Mouse (Mus musculus) forebrain, embryonic 10.5 days (tissue): ENCODE measurements around the gene Smc4. TPM values are rescaled to one million over a fixed set of nuclear protein-coding genes. Genes with fewer than 3 reads are reported as not detected.

Experiments used
- DNase-seq: peaks from one replicate; pipeline ENCODE4 v3.0.0-alpha.2; 2017; ENCODE audit warnings: low spot score; ENCODE audit errors: extremely low spot score
- H3K27ac ChIP-seq: fragments of 300-500 bp; sonication (generic); 2 replicates; pipeline ENCODE4 v1.5.1; 2016; ENCODE audit warnings: mild to moderate bottlenecking
- H3K27me3 ChIP-seq: fragments of 300-500 bp; sonication (generic); 2 replicates; pipeline ENCODE4 v1.6.1; 2016; ENCODE audit warnings: mild to moderate bottlenecking; ENCODE audit not compliant: poor library complexity, severe bottlenecking
- H3K36me3 ChIP-seq: fragments of 300-500 bp; sonication (generic); replicated peaks from 2 replicates; pipeline ENCODE4 v1.6.1; 2016; ENCODE audit warnings: mild to moderate bottlenecking, moderate library complexity
- H3K4me1 ChIP-seq: fragments of 300-500 bp; sonication (generic); 2 replicates; pipeline ENCODE4 v1.6.1; 2016
- H3K4me3 ChIP-seq: fragments of 300-500 bp; sonication (generic); 2 replicates; pipeline ENCODE4 v1.5.1; 2016; ENCODE audit warnings: mild to moderate bottlenecking, moderate library complexity
- H3K9me3 ChIP-seq: fragments of 300-500 bp; sonication (generic); 2 replicates; pipeline ENCODE4 v1.6.1; 2016; ENCODE audit warnings: mild to moderate bottlenecking, moderate library complexity
- WGBS: fragments of 180-500 bp; shearing (Covaris S2); methylation state at CpG from one replicate; pipeline ENCODE4 v1.1.7; 2016; 5-methylcytosine and 5-hydroxymethylcytosine counted together
- polyA plus RNA-seq: library from polyadenylated mRNA; unstranded; fragments of >200 nt; fragmentation: Nextera tagmentation; extraction: Ambion mirVana; gene quantifications from 2 replicates; pipeline ENCODE4 v1.2.1, GENCODE M21; 2016

Smc4 gene
- polyA plus RNA-seq, 1 experiment from 2014 or later = 195 TPM

- H3K36me3 ChIP-seq = peaks cover 81% of the 10 kb centered on the region
- no peaks in the 10 kb centered on the region for H3K9me3 ChIP-seq
- no peak for DNase-seq
- H3K4me3 ChIP-seq = peak overlapping the region; percentile 91
- H3K4me1 ChIP-seq = peaks cover 37% of the 10 kb centered on the region
- 89% methylated on average over 2 of the region's 2 CpGs for WGBS
- H3K27ac ChIP-seq = no peak overlapping the region
- H3K27me3 ChIP-seq = no peaks in the 10 kb centered on the region
These were observed 35.6 kb downstream of the Smc4 start for GRCm38 (mm10) chr3:69040105-69040504.

- WGBS = 72% methylated on average over 5 of the region's 5 CpGs
- Histone ChIP-seq H3K4me1 (peaks cover 49% of the 10 kb centered on the region), H3K4me3 (peak overlapping the region; percentile 91)
These were observed 36.8 kb downstream of the Smc4 start for GRCm38 (mm10) chr3:69041298-69041697.

GRCm38 (mm10) chr3:69044167-69044591 is 39.6 kb downstream of the Smc4 start:
- peaks cover 50% of the 10 kb centered on the region for H3K4me1 ChIP-seq
- H3K36me3 ChIP-seq = peaks cover 42% of the 10 kb centered on the region
- H3K9me3 ChIP-seq = no peaks in the 10 kb centered on the region
- peak overlapping the region; percentile 91 for H3K4me3 ChIP-seq
- peak; percentile 74 for DNase-seq
- peak overlapping the region; percentile 100 for H3K27ac ChIP-seq
- H3K27me3 ChIP-seq = no peaks in the 10 kb centered on the region
- 0% methylated on average over 33 of the region's 42 CpGs for WGBS

More at GRCm38 (mm10) chr3:69041298-69041697, 36.8 kb downstream of the Smc4 start:
- Histone ChIP-seq H3K27ac (no peak overlapping the region), H3K36me3 (peaks cover 69% of the 10 kb centered on the region), H3K9me3 (no peaks in the 10 kb centered on the region), H3K27me3 (no peaks in the 10 kb centered on the region)
- DNase-seq = no peak

GRCm38 (mm10) chr3:69044645-69045399 is 40.3 kb downstream of the Smc4 start, which contains the start of gene Trim59:
Gene Trim59 (minus strand): TSS chr3:69044755.
- peak within 1 kb of the TSS; percentile 100 for H3K27ac ChIP-seq
- DNase-seq = peak; percentile 92
- H3K9me3 ChIP-seq = no peaks in the 10 kb centered on the region
- H3K4me3 ChIP-seq = peak within 1 kb of the TSS; percentile 91
- H3K4me1 ChIP-seq = peaks cover 48% of the 10 kb centered on the region
- no peaks in the 10 kb centered on the region for H3K27me3 ChIP-seq
- under 1% methylated on average over 80 of the region's 80 CpGs for WGBS
- H3K36me3 ChIP-seq = peaks cover 36% of the 10 kb centered on the region

- peaks cover 30% of the 10 kb centered on the region for H3K36me3 ChIP-seq
- H3K27ac ChIP-seq = peak overlapping the region; percentile 100
- no peak for DNase-seq
- peak overlapping the region; percentile 91 for H3K4me3 ChIP-seq
- H3K9me3 ChIP-seq = no peaks in the 10 kb centered on the region
- 13% methylated on average over 9 of the region's 9 CpGs for WGBS
- no peaks in the 10 kb centered on the region for H3K27me3 ChIP-seq
- H3K4me1 ChIP-seq = peaks cover 44% of the 10 kb centered on the region
These were observed 40.8 kb downstream of the Smc4 start for GRCm38 (mm10) chr3:69045400-69045703.

GRCm38 (mm10) chr3:69045750-69046149 is 41.2 kb downstream of the Smc4 start:
- Histone ChIP-seq H3K27ac (peak overlapping the region; percentile 100), H3K36me3 (peaks cover 26% of the 10 kb centered on the region), H3K4me3 (peak overlapping the region; percentile 91), H3K9me3 (no peaks in the 10 kb centered on the region), H3K4me1 (peaks cover 40% of the 10 kb centered on the region), H3K27me3 (no peaks in the 10 kb centered on the region)
- WGBS = 25% methylated on average over 13 of the region's 13 CpGs
- DNase-seq = peak; percentile 35

GRCm38 (mm10) chr3:69046509-69046908 is 42.0 kb downstream of the Smc4 start:
- DNase-seq = no peak
- WGBS = 70% methylated on average over 4 of the region's 4 CpGs
- peaks cover 19% of the 10 kb centered on the region for H3K36me3 ChIP-seq
- no peaks in the 10 kb centered on the region for H3K9me3 ChIP-seq
- no peak overlapping the region for H3K27ac ChIP-seq
- H3K4me3 ChIP-seq = no peak overlapping the region
- no peaks in the 10 kb centered on the region for H3K27me3 ChIP-seq
- peaks cover 33% of the 10 kb centered on the region for H3K4me1 ChIP-seq

- DNase-seq = no peak
- WGBS = 82% methylated on average over 4 of the region's 4 CpGs
These were observed 43.1 kb downstream of the Smc4 start for GRCm38 (mm10) chr3:69047684-69048083.

GRCm38 (mm10) chr3:69049011-69049410 is 44.5 kb downstream of the Smc4 start:
- Histone ChIP-seq H3K9me3 (no peaks in the 10 kb centered on the region), H3K27me3 (no peaks in the 10 kb centered on the region), H3K4me3 (no peak overlapping the region), H3K27ac (no peak overlapping the region), H3K4me1 (peaks cover 15% of the 10 kb centered on the region), H3K36me3 (no peaks in the 10 kb centered on the region)
- WGBS = 83% methylated on average over 6 of the region's 6 CpGs
- no peak for DNase-seq

More at GRCm38 (mm10) chr3:69047684-69048083, 43.1 kb downstream of the Smc4 start:
- Histone ChIP-seq H3K4me1 (peaks cover 21% of the 10 kb centered on the region), H3K36me3 (peaks cover 7% of the 10 kb centered on the region), H3K27ac (no peak overlapping the region), H3K9me3 (no peaks in the 10 kb centered on the region), H3K4me3 (no peak overlapping the region), H3K27me3 (no peaks in the 10 kb centered on the region)

- Histone ChIP-seq H3K27ac (no peak overlapping the region), H3K27me3 (no peaks in the 10 kb centered on the region), H3K36me3 (no peaks in the 10 kb centered on the region), H3K4me1 (no peaks in the 10 kb centered on the region), H3K9me3 (no peaks in the 10 kb centered on the region), H3K4me3 (no peak overlapping the region)
- WGBS = 93% methylated on average over 11 of the region's 11 CpGs
- DNase-seq = no peak
These were observed 47.4 kb downstream of the Smc4 start for GRCm38 (mm10) chr3:69051894-69052293.

- no peaks in the 10 kb centered on the region for H3K27me3 ChIP-seq
- no peaks in the 10 kb centered on the region for H3K36me3 ChIP-seq
- DNase-seq = no peak
- 90% methylated on average over 7 of the region's 7 CpGs for WGBS
- 0 out of 2 replicates have a peak overlapping the region, but pooled peaks have one; percentile 0 for H3K27ac ChIP-seq
- no peaks in the 10 kb centered on the region for H3K9me3 ChIP-seq
- H3K4me1 ChIP-seq = no peaks in the 10 kb centered on the region
- no peak overlapping the region for H3K4me3 ChIP-seq
These were observed 50.4 kb downstream of the Smc4 start for GRCm38 (mm10) chr3:69054760-69055432.

- Histone ChIP-seq H3K27me3 (no peaks in the 10 kb centered on the region), H3K27ac (no peak overlapping the region), H3K4me1 (no peaks in the 10 kb centered on the region), H3K4me3 (no peak overlapping the region), H3K36me3 (no peaks in the 10 kb centered on the region), H3K9me3 (no peaks in the 10 kb centered on the region)
- no peak for DNase-seq
- WGBS = 92% methylated on average over 3 of the region's 3 CpGs
These were observed 51.3 kb downstream of the Smc4 start for GRCm38 (mm10) chr3:69055871-69056270.

GRCm38 (mm10) chr3:69060672-69061071 is 56.1 kb downstream of the Smc4 start:
- Histone ChIP-seq H3K36me3 (no peaks in the 10 kb centered on the region), H3K27ac (no peak overlapping the region), H3K4me1 (no peaks in the 10 kb centered on the region), H3K4me3 (no peak overlapping the region), H3K9me3 (no peaks in the 10 kb centered on the region), H3K27me3 (no peaks in the 10 kb centered on the region)
- no peak for DNase-seq
- 95% methylated on average over 4 of the region's 4 CpGs for WGBS
